Mouse (Mus musculus) forebrain, embryonic 13.5 days (tissue): ENCODE data around the gene Gm49369. TPM values are rescaled to one million over a fixed set of nuclear protein-coding genes. Genes with fewer than 3 reads are reported as not detected.

Experiments
- polyA plus RNA-seq: library from polyadenylated mRNA; unstranded; fragments of >200 nt; fragmentation: Nextera tagmentation; extraction: Ambion mirVana; gene quantifications from 2 replicates; pipeline ENCODE4 v1.2.1, GENCODE M21; 2015

Gene Gm49369
- polyA plus RNA-seq, 1 experiment from 2014 or later = not detected

Other genes starting within 250 kb of the Gm49369 start
- not detected in 2 replicates for gene Gm39115, start 246.6 kb downstream of the Gm49369 start, polyA plus RNA-seq
- not detected in 2 replicates for gene Gm45337, start 238.1 kb downstream of the Gm49369 start, polyA plus RNA-seq
- gene Gm29735, start 225.6 kb downstream of the Gm49369 start, polyA plus RNA-seq = not detected in 2 replicates
- not detected in 2 replicates for gene Gm4553, start 216.9 kb downstream of the Gm49369 start, polyA plus RNA-seq
- gene Krtap5-2, start 206.7 kb downstream of the Gm49369 start, polyA plus RNA-seq = not detected in 2 replicates
- not detected in 2 replicates for gene Gm10153, start 192.3 kb downstream of the Gm49369 start, polyA plus RNA-seq
- not detected in 2 replicates for gene Krtap5-3, start 181.3 kb downstream of the Gm49369 start, polyA plus RNA-seq
- gene Gm7579, start 170.8 kb downstream of the Gm49369 start, polyA plus RNA-seq = not detected in 2 replicates
- gene Krtap5-5, start 152.7 kb downstream of the Gm49369 start, polyA plus RNA-seq = not detected in 2 replicates
- not detected in 2 replicates for gene Gm40460, start 141.6 kb downstream of the Gm49369 start, polyA plus RNA-seq
- not detected in 2 replicates for gene Gm2431, start 124.3 kb downstream of the Gm49369 start, polyA plus RNA-seq
- not detected in 2 replicates for gene Gm4559, start 108.3 kb downstream of the Gm49369 start, polyA plus RNA-seq
- not detected in 2 replicates for gene Krtap5-1, start 85.5 kb downstream of the Gm49369 start, polyA plus RNA-seq
- gene Krtap5-4, start 79.1 kb downstream of the Gm49369 start, polyA plus RNA-seq = not detected in 2 replicates
- gene Ifitm10, start 8.9 kb downstream of the Gm49369 start, polyA plus RNA-seq = 0.96 and 1.1 TPM in 2 replicates
- gene Ctsd, start 5.4 kb upstream of the Gm49369 start, polyA plus RNA-seq = 145 and 166 TPM in 2 replicates
- not detected in 2 replicates for gene Syt8, start 52.2 kb upstream of the Gm49369 start, polyA plus RNA-seq
- gene Tnni2, start 59.1 kb upstream of the Gm49369 start, polyA plus RNA-seq = 0.61 TPM in 1 of 2 replicates, not detected in the other
- gene Lsp1, start 78.1 kb upstream of the Gm49369 start, polyA plus RNA-seq = 4.2 TPM in 2 replicates
- 0.28 and 0.77 TPM in 2 replicates for gene Tnnt3, start 116.2 kb upstream of the Gm49369 start, polyA plus RNA-seq
- 16.2 and 16.5 TPM in 2 replicates for gene Mrpl23, start 150.0 kb upstream of the Gm49369 start, polyA plus RNA-seq